Mouse (Mus musculus) CH12.LX (cell line): Measurements from ENCODE around the gene Abraxas1.

Experiments
- CTCF ChIP-seq, 2 experiments: IDR thresholded peaks in 1 of 2; conservative IDR thresholded peaks in 1 of 2; 2 replicates each; pipeline ENCODE4 v1.5.1; 2011 to 2012; ENCODE audit warnings: low read depth in 2 of 2, low read length in 2 of 2, improper control_type of control experiment in 1 of 2, inconsistent platforms in 1 of 2, mild to moderate bottlenecking in 1 of 2, moderate library complexity in 1 of 2
- E2F4 ChIP-seq: IDR thresholded peaks from 2 replicates; pipeline ENCODE4 v1.6.1; 2011; ENCODE audit warnings: low read depth, low read length, improper control_type of control experiment; ENCODE audit not compliant: insufficient replicate concordance
- ELF1 ChIP-seq: IDR thresholded peaks from 2 replicates; pipeline ENCODE4 v1.6.1; 2014; ENCODE audit warnings: low read depth, mild to moderate bottlenecking, inconsistent platforms, low read length, improper control_type of control experiment
- EP300 ChIP-seq: IDR thresholded peaks from 2 replicates; pipeline ENCODE4 v1.6.1; 2011; ENCODE audit warnings: low read length, improper control_type of control experiment
- ETS1 ChIP-seq: conservative IDR thresholded peaks from 2 replicates; pipeline ENCODE4 v1.6.1; 2012; ENCODE audit warnings: low read depth, mild to moderate bottlenecking, inconsistent platforms, low read length, improper control_type of control experiment, moderate library complexity
- JUN ChIP-seq: IDR thresholded peaks from 2 replicates; pipeline ENCODE4 v1.6.1; 2011; ENCODE audit warnings: low read depth, mild to moderate bottlenecking, low read length, improper control_type of control experiment, moderate library complexity; ENCODE audit not compliant: insufficient read depth
- KAT2A ChIP-seq: IDR thresholded peaks from 2 replicates; pipeline ENCODE4 v1.6.1; 2012; ENCODE audit warnings: low read length, improper control_type of control experiment, inconsistent platforms; ENCODE audit not compliant: insufficient replicate concordance
- MAFK ChIP-seq: IDR thresholded peaks from 2 replicates; pipeline ENCODE4 v1.6.1; 2011; ENCODE audit warnings: low read length, improper control_type of control experiment; ENCODE audit not compliant: insufficient replicate concordance
- POLR2A ChIP-seq: IDR thresholded peaks from 2 replicates; pipeline ENCODE4 v1.6.1; 2011; ENCODE audit warnings: low read depth, mild to moderate bottlenecking, improper control_type of control experiment, low read length
- POLR2AphosphoS2 ChIP-seq: IDR thresholded peaks from 2 replicates; pipeline ENCODE4 v1.6.1; 2011; ENCODE audit warnings: low read depth, low read length, improper control_type of control experiment
- RAD21 ChIP-seq: IDR thresholded peaks from 2 replicates; pipeline ENCODE4 v1.6.1; 2011; ENCODE audit warnings: low read depth, mild to moderate bottlenecking, low read length, improper control_type of control experiment, moderate library complexity
- RCOR1 ChIP-seq: conservative IDR thresholded peaks from 2 replicates; pipeline ENCODE4 v1.6.1; 2012; ENCODE audit warnings: low read depth, mild to moderate bottlenecking, inconsistent platforms, low read length, improper control_type of control experiment
- ZNF384 ChIP-seq: IDR thresholded peaks from 2 replicates; pipeline ENCODE4 v1.6.1; 2012; ENCODE audit warnings: low read depth, low read length, improper control_type of control experiment, inconsistent platforms

DNA sequence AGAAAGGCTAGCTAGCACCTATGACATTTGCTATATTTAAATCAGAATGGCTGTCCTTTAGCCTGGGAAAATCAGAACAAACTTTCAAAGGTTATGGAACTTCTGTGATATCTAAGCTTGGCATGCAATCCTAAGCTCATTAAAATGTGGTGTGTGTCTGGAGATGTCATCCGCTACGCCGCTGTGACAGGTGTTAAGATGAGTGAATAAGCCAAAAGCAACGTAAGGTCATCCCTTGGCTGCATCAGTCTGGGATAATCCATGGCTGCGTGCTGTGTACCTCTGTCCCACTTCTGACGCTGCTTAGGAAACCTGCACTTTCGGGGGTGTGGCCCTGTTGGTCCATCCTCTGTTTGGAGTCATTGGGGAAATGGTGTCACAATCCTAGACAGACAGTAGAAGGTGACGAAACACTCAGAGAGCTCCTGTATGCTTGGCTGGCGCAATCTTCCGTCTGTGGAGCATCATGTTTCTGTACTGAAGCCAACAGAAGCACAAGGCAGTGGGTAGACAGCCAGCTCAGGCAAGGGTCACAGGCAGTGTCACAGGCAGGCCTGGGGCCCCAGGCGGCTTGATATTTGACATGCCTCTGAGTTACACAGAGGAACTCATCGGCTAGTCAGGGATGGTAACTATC, 39.8 kb upstream of the Abraxas1 start:
- TF ChIP-seq CTCF (conservative IDR thresholded peaks at IDR 0.05 in 1 of 2, IDR thresholded peaks at IDR 0.05 in 1 of 2; ENCODE audit: low read depth in 2 of 2, low read length in 2 of 2), result no peak
- no peak for TF ChIP-seq RAD21
- TF ChIP-seq JUN, result no peak
- TF ChIP-seq ELF1, result no peak
- TF ChIP-seq RCOR1, result no peak
- no peak for TF ChIP-seq POLR2A
- TF ChIP-seq EP300, result no peak
- no peak for TF ChIP-seq E2F4
- TF ChIP-seq ZNF384, result no peak
- TF ChIP-seq MAFK, result no peak
- TF ChIP-seq ETS1, result no peak
- no peak for TF ChIP-seq POLR2AphosphoS2
- no peak for TF ChIP-seq KAT2A
